Mouse (Mus musculus): ENCODE measurements around the gene Tstd1.

- no peak for TF ChIP-seq CTCF (IDR thresholded peaks at IDR 0.05)
- TF ChIP-seq EP300 (IDR thresholded peaks at IDR 0.05), result no peak; the same call in 1 of the 2 replicates
These were observed 28.2 kb downstream of the Tstd1 start for GRCm38 (mm10) chr1:171446854-171447253.

Measured in lung, postnatal 0 days (tissue).